Mouse (Mus musculus): ENCODE measurements around the gene Trip4. TPM values are rescaled to one million over a fixed set of nuclear protein-coding genes. Genes with fewer than 3 reads are reported as not detected.

Gene Trip4
- total and polyA plus RNA-seq, 3 experiments, result 13.4 to 13.5 TPM; not detected in 1

DNA sequence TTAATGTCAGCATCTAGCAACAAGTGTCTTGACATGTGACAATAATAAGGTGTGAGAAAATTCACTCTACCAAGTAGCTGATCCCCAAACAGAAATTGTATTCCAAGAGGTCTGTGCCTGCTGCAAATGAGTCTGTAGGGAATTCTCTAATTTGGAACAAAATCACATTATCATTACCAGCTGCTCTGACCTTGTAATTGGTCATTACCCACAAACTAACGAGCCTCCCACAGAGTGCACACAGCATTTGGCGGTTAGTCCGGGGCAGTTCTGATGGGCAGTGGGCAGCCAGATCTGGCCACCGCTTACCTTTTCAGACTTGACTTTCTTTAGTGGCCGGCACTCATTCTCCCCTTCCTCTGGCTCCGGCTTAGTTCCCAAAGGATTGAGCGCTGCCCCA is 114.3 kb downstream of the Trip4 start:
- Histone ChIP-seq H3K9ac (ENCODE audit: control insufficient read depth, low read depth, low read length, poor library complexity, severe bottlenecking) (no peak overlapping the region), H3K27me3 (ENCODE audit: control insufficient read depth in 1 of 2, insufficient read depth in 2 of 2, low read length in 2 of 2) (no peaks in the 10 kb centered on the region), H3K36me3 (ENCODE audit: control insufficient read depth in 1 of 2, insufficient read depth in 2 of 2, low read length in 2 of 2) (peaks cover 0 to 7% of the 10 kb centered on the region in 2 experiments; a peak in 3 of 4 replicates), H3K79me2 (ENCODE audit: control insufficient read depth, insufficient read depth, low read length, poor library complexity) (peaks cover 14% of the 10 kb centered on the region; the same call in 1 of the 2 replicates), H3K27ac (ENCODE audit: control insufficient read depth, low read depth, low read length) (no peak overlapping the region), H3K9me3 (replicated peaks; ENCODE audit: insufficient read depth, low read length) (no peaks in the 10 kb centered on the region), H3K4me3 (ENCODE audit: control insufficient read depth in 1 of 2, insufficient read depth in 1 of 2, low read depth in 2 of 2, low read length in 2 of 2) (no peak overlapping the region), H3K4me1 (ENCODE audit: control insufficient read depth in 1 of 2, insufficient read depth in 2 of 2, low read length in 2 of 2) (peaks cover 5 to 9% of the 10 kb centered on the region in 2 experiments; a peak in 3 of 4 replicates)
- TF ChIP-seq ZKSCAN1 (IDR thresholded peaks at IDR 0.05; ENCODE audit: low read depth, low read length) (no peak), UBTF (IDR thresholded peaks at IDR 0.05; ENCODE audit: borderline replicate concordance, insufficient read depth, low read depth, low read length) (no peak), HCFC1 (IDR thresholded peaks at IDR 0.05; ENCODE audit: low read depth, low read length) (no peak)
- DNase-seq (ENCODE audit: low read depth, low spot score), result no peak

DNA sequence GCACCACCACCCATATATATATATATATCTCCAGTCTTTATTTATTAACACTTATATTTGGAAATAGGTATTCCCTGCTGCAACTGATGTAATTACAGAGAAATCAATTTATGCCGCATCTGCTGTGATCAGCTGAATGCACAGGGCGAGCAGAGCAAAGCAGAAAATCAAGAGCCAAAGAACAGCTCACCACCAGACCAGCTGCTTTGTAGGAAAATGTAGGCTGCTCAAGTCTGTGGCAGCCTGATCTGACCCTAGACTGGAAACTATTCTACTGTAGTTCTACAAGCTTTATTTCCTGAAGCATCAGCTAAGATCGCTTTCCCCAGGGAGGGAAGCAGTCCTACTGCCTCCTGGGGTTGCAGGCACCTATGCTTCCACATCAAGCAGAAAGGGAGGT is 115.1 kb downstream of the Trip4 start:
- no peak overlapping the region for H3K27ac ChIP-seq (ENCODE audit: control insufficient read depth, low read depth, low read length)
- no peak for DNase-seq (ENCODE audit: low read depth, low spot score)
- no peak overlapping the region for H3K4me3 ChIP-seq (ENCODE audit: control insufficient read depth in 1 of 2, insufficient read depth in 1 of 2, low read depth in 2 of 2, low read length in 2 of 2)
- no peaks in the 10 kb centered on the region for H3K9me3 ChIP-seq (replicated peaks; ENCODE audit: insufficient read depth, low read length)
- H3K4me1 ChIP-seq (ENCODE audit: control insufficient read depth in 1 of 2, insufficient read depth in 2 of 2, low read length in 2 of 2), result peaks cover 5 to 9% of the 10 kb centered on the region in 2 experiments; a peak in 3 of 4 replicates
- TF ChIP-seq CHD2 (IDR thresholded peaks at IDR 0.05; ENCODE audit: low read length), result no peak
- TF ChIP-seq USF1 (IDR thresholded peaks at IDR 0.05; ENCODE audit: low read depth, low read length), result no peak
- TF ChIP-seq MAX (IDR thresholded peaks at IDR 0.05; ENCODE audit: low read length), result no peak
- TF ChIP-seq ZC3H11A (IDR thresholded peaks at IDR 0.05; ENCODE audit: low read depth, low read length), result no peak
- no peak for TF ChIP-seq POLR2AphosphoS2 (IDR thresholded peaks at IDR 0.05; ENCODE audit: low read length)
- no peak for TF ChIP-seq MAZ (IDR thresholded peaks at IDR 0.05; ENCODE audit: low read depth, low read length)
- no peak for TF ChIP-seq CHD1 (IDR thresholded peaks at IDR 0.05; ENCODE audit: low read depth, low read length)
- no peak for TF ChIP-seq ETS1 (IDR thresholded peaks at IDR 0.05; ENCODE audit: low read depth, low read length)
- no peak for TF ChIP-seq ZKSCAN1 (IDR thresholded peaks at IDR 0.05; ENCODE audit: low read depth, low read length)
- no peak for TF ChIP-seq SIN3A (IDR thresholded peaks at IDR 0.05; ENCODE audit: low read length)
- TF ChIP-seq POLR2AphosphoS5 (IDR thresholded peaks at IDR 0.05; ENCODE audit: borderline replicate concordance, low read depth, low read length), result no peak
- TF ChIP-seq CTCF (IDR thresholded peaks at IDR 0.05 in 2 of 3, conservative IDR thresholded peaks at IDR 0.05 in 1 of 3; ENCODE audit: control insufficient read depth in 1 of 3, insufficient read depth in 1 of 3, low read depth in 2 of 3, low read length in 3 of 3, poor library complexity in 1 of 3, severe bottlenecking in 1 of 3), result no peak
- no peak for TF ChIP-seq HCFC1 (IDR thresholded peaks at IDR 0.05; ENCODE audit: low read depth, low read length)
- no peak for TF ChIP-seq ELF1 (IDR thresholded peaks at IDR 0.05; ENCODE audit: low read depth, low read length)
- TF ChIP-seq GATA1 (IDR thresholded peaks at IDR 0.05; ENCODE audit: low read depth, low read length), result no peak
- no peak for TF ChIP-seq NELFE (IDR thresholded peaks at IDR 0.05; ENCODE audit: low read depth, low read length)
- TF ChIP-seq MEF2A (IDR thresholded peaks at IDR 0.05; ENCODE audit: extremely low read depth, insufficient replicate concordance, low read depth, low read length, poor library complexity, severe bottlenecking), result no peak
- no peak for TF ChIP-seq JUND (IDR thresholded peaks at IDR 0.05; ENCODE audit: low read depth, low read length)
- TF ChIP-seq NRF1 (IDR thresholded peaks at IDR 0.05; ENCODE audit: insufficient read depth, low read depth, low read length, poor library complexity, severe bottlenecking), result no peak
- no peak for TF ChIP-seq MYB (IDR thresholded peaks at IDR 0.05; ENCODE audit: low read depth, low read length)
- H3K36me3 ChIP-seq (ENCODE audit: control insufficient read depth in 1 of 2, insufficient read depth in 2 of 2, low read length in 2 of 2), result peaks cover 0 to 8% of the 10 kb centered on the region in 2 experiments; a peak in 3 of 4 replicates
- H3K79me2 ChIP-seq (ENCODE audit: control insufficient read depth, insufficient read depth, low read length, poor library complexity), result peaks cover 13% of the 10 kb centered on the region
- no peaks in the 10 kb centered on the region for H3K27me3 ChIP-seq (ENCODE audit: control insufficient read depth in 1 of 2, insufficient read depth in 2 of 2, low read length in 2 of 2)
- no peak overlapping the region for H3K9ac ChIP-seq (ENCODE audit: control insufficient read depth, low read depth, low read length, poor library complexity, severe bottlenecking)
